Mouse (Mus musculus) C2C12 (cell line): ENCODE results near the gene Itgb7. TPM values are rescaled to one million over a fixed set of nuclear protein-coding genes. Genes with fewer than 3 reads are reported as not detected.

Experiments used
- H3K27me3 ChIP-seq: one replicate; pipeline ENCODE4 v1.6.1; 2011; ENCODE audit not compliant: control insufficient read depth, insufficient read depth, insufficient read length
- H3K36me3 ChIP-seq: one replicate; pipeline ENCODE4 v1.6.1; 2011; ENCODE audit not compliant: control insufficient read depth, insufficient read depth
- H3K4me3 ChIP-seq: one replicate; pipeline ENCODE4 v1.5.1; 2011; ENCODE audit warnings: mild to moderate bottlenecking, control low read depth; ENCODE audit not compliant: poor library complexity, insufficient read depth, severe bottlenecking
- H3K79me2 ChIP-seq: one replicate; pipeline ENCODE4 v1.6.1; 2011; ENCODE audit not compliant: control insufficient read depth, insufficient read depth
- H3K79me3 ChIP-seq: one replicate; pipeline ENCODE4 v1.6.1; 2011; ENCODE audit warnings: low read depth, control low read depth
- H3ac ChIP-seq: one replicate; pipeline ENCODE3; 2011; ENCODE audit warnings: low read depth; ENCODE audit not compliant: control insufficient read depth, insufficient read length
- CEBPB ChIP-seq: IDR thresholded peaks from one replicate; pipeline ENCODE4 v1.6.1; 2011; ENCODE audit warnings: low read depth, mild to moderate bottlenecking, control low read depth, moderate library complexity
- CTCF ChIP-seq: IDR thresholded peaks from one replicate; pipeline ENCODE4 v1.5.1; 2011; ENCODE audit not compliant: control insufficient read depth, insufficient read depth, insufficient read length
- FOSL1 ChIP-seq: IDR thresholded peaks from one replicate; pipeline ENCODE4 v1.8.0; 2011; ENCODE audit warnings: mild to moderate bottlenecking, low read length; ENCODE audit not compliant: poor library complexity, insufficient read depth, severe bottlenecking
- MAX ChIP-seq: IDR thresholded peaks from one replicate; pipeline ENCODE4 v1.6.1; 2011; ENCODE audit warnings: mild to moderate bottlenecking, control low read depth
- MYOD1 ChIP-seq: IDR thresholded peaks from one replicate; pipeline ENCODE4 v1.6.1; 2011; ENCODE audit warnings: low read depth; ENCODE audit not compliant: control insufficient read depth, insufficient read length
- MYOG ChIP-seq: IDR thresholded peaks from one replicate; pipeline ENCODE4 v1.6.1; 2011; ENCODE audit not compliant: control insufficient read depth, insufficient read length; ENCODE audit errors: extremely low read depth
- USF1 ChIP-seq: IDR thresholded peaks from one replicate; pipeline ENCODE4 v1.6.1; 2011; ENCODE audit warnings: low read depth, mild to moderate bottlenecking, control low read depth, moderate library complexity
- polyA plus RNA-seq: library from polyadenylated mRNA; unstranded; fragments of >200 nt; fragmentation: generic; extraction: Trizol; gene quantifications from one replicate; pipeline ENCODE4 v1.2.1, GENCODE M21; 2012; ENCODE audit warnings: missing spikeins

The Itgb7 gene
- polyA plus RNA-seq, 1 experiment = 58.8 TPM

DNA sequence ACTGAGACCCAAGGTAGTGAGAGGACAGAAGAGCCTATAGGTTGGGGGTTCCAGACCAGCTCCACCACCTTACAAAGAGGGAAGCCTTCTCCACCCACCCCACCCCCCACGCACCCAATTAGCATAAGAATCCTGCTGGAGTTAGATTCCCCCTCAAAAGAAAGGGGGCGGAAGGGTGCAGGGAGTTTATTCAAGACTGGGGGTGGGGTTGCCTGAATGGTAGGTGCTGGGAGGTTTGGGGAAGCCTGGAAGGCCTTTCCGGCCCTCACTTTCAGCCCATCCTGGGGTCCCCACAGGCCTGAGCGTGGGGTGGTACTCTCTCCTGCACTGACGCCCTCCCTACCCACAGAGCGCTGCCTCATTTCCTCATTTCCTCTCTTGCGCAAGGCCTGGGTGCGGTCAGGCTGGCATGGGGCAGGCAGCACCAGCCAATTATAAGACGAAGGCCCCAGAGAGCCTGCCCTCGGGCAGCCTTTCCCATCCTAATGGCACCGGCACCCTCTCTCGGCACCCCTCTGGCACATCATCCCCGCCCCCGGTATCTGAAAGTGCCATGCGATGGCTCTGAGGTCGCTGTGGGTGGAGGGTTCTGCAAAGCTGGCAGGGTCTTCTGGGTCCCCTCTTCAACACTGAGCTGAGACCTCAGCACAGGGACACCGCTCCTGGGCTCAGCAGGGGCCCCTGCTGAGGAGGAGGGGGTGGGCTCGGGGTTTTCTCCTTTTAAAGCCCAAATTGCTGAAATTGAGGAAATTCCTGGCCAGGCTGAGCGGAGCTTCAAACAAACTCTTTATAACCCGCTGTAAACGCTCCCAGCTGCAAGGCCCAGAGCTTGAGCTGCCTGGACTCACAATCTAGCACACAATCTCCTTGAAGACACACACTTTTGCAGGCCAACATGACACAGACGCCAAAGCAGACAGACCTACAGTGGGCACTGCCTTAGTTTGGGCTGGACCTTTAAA lies 11.8 kb upstream of the Itgb7 start:
- no peaks in the 10 kb centered on the region for H3K27me3 ChIP-seq
- peaks cover 71% of the 10 kb centered on the region for H3K79me2 ChIP-seq
- H3ac ChIP-seq = peak overlapping the region; percentile 65
- H3K79me3 ChIP-seq = peaks cover 41% of the 10 kb centered on the region
- peak overlapping the region; percentile 52 for H3K4me3 ChIP-seq
- H3K36me3 ChIP-seq = peaks cover 40% of the 10 kb centered on the region
- no peak for TF ChIP-seq CTCF
- TF ChIP-seq MYOD1 = no peak
- peak; percentile 100 for TF ChIP-seq CEBPB
- TF ChIP-seq MAX = peak; percentile 90
- no peak for TF ChIP-seq FOSL1
- TF ChIP-seq MYOG = no peak

DNA sequence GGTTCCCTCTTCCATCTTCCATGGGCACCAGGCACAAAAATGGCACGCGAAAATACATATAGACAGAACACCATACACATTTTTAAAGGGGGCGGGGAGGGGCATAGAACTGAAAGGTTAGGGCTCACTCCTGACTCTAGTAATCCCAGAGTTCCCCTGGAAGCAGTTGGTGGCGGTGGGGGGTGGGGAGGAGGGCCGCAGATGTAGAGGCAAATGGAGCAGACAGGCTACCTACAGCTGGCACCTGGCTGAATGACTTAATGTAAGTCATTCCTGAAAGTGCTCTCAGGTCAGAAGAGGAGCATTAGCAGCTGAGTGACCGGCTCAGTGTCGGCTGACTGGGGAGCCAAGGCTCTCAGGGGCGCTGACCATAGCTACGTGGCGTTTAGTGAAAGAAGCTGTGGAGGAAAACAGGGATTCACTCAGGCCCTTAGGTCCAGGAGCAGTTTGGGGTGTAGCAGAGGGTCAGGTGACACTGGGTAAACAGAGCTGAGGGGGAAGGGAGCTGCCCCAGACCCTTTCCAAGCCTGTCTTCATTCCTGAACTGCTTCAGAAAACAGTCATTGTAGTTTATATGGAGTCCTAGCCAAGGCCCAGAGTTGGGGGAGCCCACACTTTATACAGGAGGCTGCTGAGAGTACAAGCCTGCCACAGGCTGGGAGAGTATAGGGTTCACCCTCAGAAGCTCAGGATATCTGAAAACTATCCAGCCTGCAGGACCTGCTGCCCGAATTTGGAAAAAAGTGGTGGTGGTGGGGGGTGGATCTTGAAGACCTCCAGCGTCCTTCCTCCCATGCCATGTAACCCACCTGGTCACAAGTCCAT lies 10.9 kb upstream of the Itgb7 start:
- H3K79me3 ChIP-seq = peaks cover 41% of the 10 kb centered on the region
- H3K79me2 ChIP-seq = peaks cover 71% of the 10 kb centered on the region
- H3K4me3 ChIP-seq = no peak overlapping the region
- no peaks in the 10 kb centered on the region for H3K27me3 ChIP-seq
- peak overlapping the region; percentile 1 for H3ac ChIP-seq
- H3K36me3 ChIP-seq = peaks cover 49% of the 10 kb centered on the region
- TF ChIP-seq USF1 (peak; percentile 32), MYOG (no peak)

DNA sequence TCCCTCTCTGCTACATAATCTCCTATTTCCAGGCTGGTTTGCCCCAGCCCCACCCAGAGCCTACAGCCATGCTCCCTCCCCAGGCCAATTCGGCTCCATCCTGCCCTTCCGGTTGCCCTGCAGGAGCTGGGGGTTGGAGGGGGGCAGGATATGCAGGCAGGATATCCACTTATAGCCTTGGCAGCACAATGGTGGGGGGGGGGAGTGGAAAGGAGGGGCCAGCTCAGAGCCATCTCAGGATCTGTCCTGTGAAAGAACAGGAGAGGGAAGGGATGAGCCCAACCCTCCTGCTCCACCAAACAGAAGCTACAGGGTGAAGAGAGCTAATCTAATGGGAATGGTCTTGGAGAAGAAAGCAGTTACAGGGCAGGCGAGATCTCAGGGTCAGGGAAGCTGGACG lies 8.9 kb upstream of the Itgb7 start:
- H3K4me3 ChIP-seq = no peak overlapping the region
- peaks cover 69% of the 10 kb centered on the region for H3K36me3 ChIP-seq
- TF ChIP-seq MYOD1 (no peak), MYOG (no peak), USF1 (no peak), MAX (no peak), CTCF (no peak), FOSL1 (no peak), CEBPB (no peak)
- H3K27me3 ChIP-seq = no peaks in the 10 kb centered on the region
- peaks cover 39% of the 10 kb centered on the region for H3K79me3 ChIP-seq
- peaks cover 59% of the 10 kb centered on the region for H3K79me2 ChIP-seq
- no peak overlapping the region for H3ac ChIP-seq

DNA sequence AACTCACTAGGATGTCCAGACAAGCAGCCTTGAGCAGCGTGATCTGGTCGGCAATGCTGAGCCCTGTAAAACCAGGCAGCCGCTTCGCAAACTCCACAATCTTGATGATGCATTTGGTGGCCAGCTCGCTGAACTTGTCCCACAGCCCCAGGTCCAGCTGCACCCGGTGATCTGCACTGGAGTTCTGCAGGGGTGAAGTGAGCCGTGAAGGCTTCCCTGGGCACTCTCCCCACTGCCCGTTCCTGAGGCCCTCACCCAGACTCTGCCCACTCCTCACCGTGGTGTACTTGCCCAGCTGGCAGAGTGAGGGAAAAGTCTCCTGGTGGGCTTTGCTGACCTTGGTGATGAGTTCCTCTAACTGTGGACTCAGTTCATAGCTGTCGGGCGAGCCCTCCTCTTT lies 8.1 kb upstream of the Itgb7 start:
- Histone ChIP-seq H3K4me3 (no peak overlapping the region), H3K79me3 (peaks cover 32% of the 10 kb centered on the region), H3K36me3 (peaks cover 75% of the 10 kb centered on the region), H3K27me3 (no peaks in the 10 kb centered on the region), H3ac (no peak overlapping the region), H3K79me2 (peaks cover 52% of the 10 kb centered on the region)
- TF ChIP-seq USF1 = no peak
- TF ChIP-seq MYOG = no peak
- TF ChIP-seq CTCF = no peak

DNA sequence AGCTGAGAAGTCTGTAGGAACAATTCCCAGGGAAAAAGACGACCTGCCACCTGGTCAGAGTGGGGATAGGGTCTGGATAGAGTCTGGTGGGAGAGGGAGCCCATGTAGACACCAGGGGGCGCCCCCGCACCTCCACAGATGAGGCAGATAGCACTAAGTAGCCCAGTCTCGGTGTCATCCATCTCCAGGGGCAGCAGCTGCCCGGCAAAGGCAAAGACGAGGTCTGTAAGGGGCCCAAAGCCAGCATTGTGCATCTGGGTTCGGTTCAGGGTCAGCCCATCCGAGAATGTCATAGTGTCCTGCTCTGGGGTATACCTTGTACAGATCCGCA lies 7.5 kb upstream of the Itgb7 start:
- no peak overlapping the region for H3K4me3 ChIP-seq
- H3K36me3 ChIP-seq = peaks cover 80% of the 10 kb centered on the region
- H3ac ChIP-seq = no peak overlapping the region
- peaks cover 29% of the 10 kb centered on the region for H3K79me3 ChIP-seq
- no peaks in the 10 kb centered on the region for H3K27me3 ChIP-seq
- peak; percentile 89 for TF ChIP-seq CTCF
- no peak for TF ChIP-seq MAX
- no peak for TF ChIP-seq CEBPB
- H3K79me2 ChIP-seq = peaks cover 46% of the 10 kb centered on the region

DNA sequence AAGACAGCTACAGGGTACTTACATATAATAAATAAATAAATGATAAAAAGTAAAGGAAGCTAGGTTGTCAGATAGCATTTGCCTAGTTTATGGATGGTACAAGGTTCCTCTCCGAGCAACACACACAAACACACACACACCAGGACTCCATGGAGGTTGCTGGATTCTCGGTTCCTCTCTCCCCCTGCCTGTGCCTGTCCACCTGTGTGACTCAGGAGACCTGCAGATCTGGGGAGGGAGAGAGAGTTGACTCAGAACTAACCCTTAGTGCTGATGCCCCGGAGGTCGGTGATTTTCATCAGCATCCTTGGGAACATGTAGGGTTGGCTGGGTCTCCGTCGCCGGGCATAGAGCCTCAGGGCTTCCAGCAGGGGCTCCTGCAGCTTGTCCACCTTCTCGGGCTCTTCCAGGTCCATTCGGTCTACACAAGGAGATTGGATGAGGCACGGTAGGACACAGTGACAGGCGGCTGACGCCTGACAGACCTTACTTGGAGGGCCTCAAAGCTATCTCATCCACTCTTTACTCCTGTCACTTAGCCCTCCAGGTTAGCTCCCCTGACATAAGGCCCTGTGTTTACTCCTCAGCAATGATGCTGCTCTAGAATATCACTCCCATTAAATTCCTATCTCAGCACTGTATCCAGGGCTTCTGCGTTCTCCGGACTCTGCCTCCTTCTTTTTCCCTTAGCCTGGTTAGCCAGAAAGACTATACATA lies 7.0 kb upstream of the Itgb7 start:
- Histone ChIP-seq H3K79me2 (peaks cover 40% of the 10 kb centered on the region), H3K27me3 (no peaks in the 10 kb centered on the region), H3K79me3 (peaks cover 26% of the 10 kb centered on the region), H3K4me3 (no peak overlapping the region), H3ac (no peak overlapping the region), H3K36me3 (peaks cover 85% of the 10 kb centered on the region)
- TF ChIP-seq CTCF (no peak), USF1 (no peak), FOSL1 (no peak), CEBPB (no peak), MAX (no peak), MYOD1 (no peak), MYOG (no peak)
